Mouse (Mus musculus): Measurements from ENCODE around the gene Blm. TPM values are rescaled to one million over a fixed set of nuclear protein-coding genes. Genes with fewer than 3 reads are reported as not detected.

Gene Blm
- polyA plus RNA-seq, 1 experiment from 2014 or later: 26.7 TPM

GRCm38 (mm10) chr7:80450354-80450753, 84.6 kb downstream of the Blm start:
- no peak for ATAC-seq (ENCODE audit: insufficient number of reproducible peaks, low FRiP score)
- H3K9me3 ChIP-seq (replicated peaks): no peaks in the 10 kb centered on the region
- no peaks in the 10 kb centered on the region for H3K27me3 ChIP-seq (replicated peaks)
- peaks cover 24% of the 10 kb centered on the region for H3K36me3 ChIP-seq
- WGBS: 61% methylated on average over 4 of the region's 4 CpGs
- H3K9ac ChIP-seq: no peak overlapping the region
- no peak overlapping the region for H3K4me2 ChIP-seq
- no peak overlapping the region for H3K27ac ChIP-seq (ENCODE audit: poor library complexity, severe bottlenecking)
- peaks cover 50% of the 10 kb centered on the region for H3K4me1 ChIP-seq (replicated peaks)
- no peak overlapping the region for H3K4me3 ChIP-seq

- Histone ChIP-seq H3K9me3 (replicated peaks) (no peaks in the 10 kb centered on the region), H3K4me2 (no peak overlapping the region), H3K27ac (ENCODE audit: poor library complexity, severe bottlenecking) (no peak overlapping the region), H3K9ac (no peak overlapping the region), H3K4me3 (no peak overlapping the region), H3K36me3 (peaks cover 24% of the 10 kb centered on the region), H3K4me1 (replicated peaks) (peaks cover 57% of the 10 kb centered on the region), H3K27me3 (replicated peaks) (no peaks in the 10 kb centered on the region)
- 35% methylated on average over 6 of the region's 6 CpGs for WGBS
- ATAC-seq (ENCODE audit: insufficient number of reproducible peaks, low FRiP score): no peak
These were observed 85.3 kb downstream of the Blm start for GRCm38 (mm10) chr7:80449620-80450091.

- H3K9ac ChIP-seq: no peak overlapping the region
- peaks cover 78% of the 10 kb centered on the region for H3K4me1 ChIP-seq (replicated peaks)
- H3K4me3 ChIP-seq: no peak overlapping the region
- H3K9me3 ChIP-seq (replicated peaks): no peaks in the 10 kb centered on the region
- H3K27ac ChIP-seq (ENCODE audit: poor library complexity, severe bottlenecking): no peak overlapping the region
- WGBS: 86% methylated on average over 8 of the region's 8 CpGs
- ATAC-seq (ENCODE audit: insufficient number of reproducible peaks, low FRiP score): no peak
- peaks cover 3% of the 10 kb centered on the region for H3K36me3 ChIP-seq
- H3K4me2 ChIP-seq: no peak overlapping the region
- H3K27me3 ChIP-seq (replicated peaks): no peaks in the 10 kb centered on the region
These were observed 87.6 kb downstream of the Blm start for GRCm38 (mm10) chr7:80447336-80447735.

GRCm38 (mm10) chr7:80446221-80446878, 88.6 kb downstream of the Blm start:
- H3K4me1 ChIP-seq (replicated peaks): peaks cover 77% of the 10 kb centered on the region
- H3K27me3 ChIP-seq (replicated peaks): no peaks in the 10 kb centered on the region
- H3K9me3 ChIP-seq (replicated peaks): no peaks in the 10 kb centered on the region
- H3K27ac ChIP-seq (ENCODE audit: poor library complexity, severe bottlenecking): peak overlapping the region; percentile 96
- peak overlapping the region; percentile 21; the same call in 1 of the 2 replicates for H3K9ac ChIP-seq
- WGBS: 29% methylated on average over 7 of the region's 7 CpGs
- no peak overlapping the region for H3K4me3 ChIP-seq
- H3K4me2 ChIP-seq: peak overlapping the region; percentile 29
- H3K36me3 ChIP-seq: no peaks in the 10 kb centered on the region
- ATAC-seq (ENCODE audit: insufficient number of reproducible peaks, low FRiP score): no peak

GRCm38 (mm10) chr7:80445492-80445891, 89.4 kb downstream of the Blm start:
- H3K9ac ChIP-seq: no peak overlapping the region
- peaks cover 68% of the 10 kb centered on the region for H3K4me1 ChIP-seq (replicated peaks)
- under 1% methylated on average over 6 of the region's 6 CpGs for WGBS
- ATAC-seq (ENCODE audit: insufficient number of reproducible peaks, low FRiP score): peak; percentile 78
- H3K27me3 ChIP-seq (replicated peaks): no peaks in the 10 kb centered on the region
- peak overlapping the region; percentile 33 for H3K4me2 ChIP-seq
- H3K4me3 ChIP-seq: no peak overlapping the region
- peak overlapping the region; percentile 96 for H3K27ac ChIP-seq (ENCODE audit: poor library complexity, severe bottlenecking)
- no peaks in the 10 kb centered on the region for H3K9me3 ChIP-seq (replicated peaks)
- no peaks in the 10 kb centered on the region for H3K36me3 ChIP-seq

- H3K4me1 ChIP-seq (replicated peaks): peaks cover 67% of the 10 kb centered on the region
- no peak overlapping the region for H3K4me3 ChIP-seq
- no peaks in the 10 kb centered on the region for H3K27me3 ChIP-seq (replicated peaks)
- H3K36me3 ChIP-seq: no peaks in the 10 kb centered on the region
- peak overlapping the region; percentile 15; the same call in 1 of the 2 replicates for H3K9ac ChIP-seq
- WGBS: 17% methylated on average over 17 of the region's 17 CpGs
- peak overlapping the region; percentile 96 for H3K27ac ChIP-seq (ENCODE audit: poor library complexity, severe bottlenecking)
- H3K4me2 ChIP-seq: peak overlapping the region; percentile 33
- ATAC-seq (ENCODE audit: insufficient number of reproducible peaks, low FRiP score): peak; percentile 71
- H3K9me3 ChIP-seq (replicated peaks): no peaks in the 10 kb centered on the region
These were observed 90.3 kb downstream of the Blm start for GRCm38 (mm10) chr7:80444401-80445249.

GRCm38 (mm10) chr7:80443124-80443523, 91.8 kb downstream of the Blm start:
- Histone ChIP-seq H3K36me3 (no peaks in the 10 kb centered on the region), H3K27me3 (replicated peaks) (no peaks in the 10 kb centered on the region), H3K4me1 (replicated peaks) (peaks cover 75% of the 10 kb centered on the region), H3K9ac (no peak overlapping the region), H3K9me3 (replicated peaks) (no peaks in the 10 kb centered on the region), H3K4me2 (no peak overlapping the region), H3K27ac (ENCODE audit: poor library complexity, severe bottlenecking) (0 out of 2 replicates have a peak overlapping the region, but pooled peaks have one; percentile 96), H3K4me3 (no peak overlapping the region)
- ATAC-seq (ENCODE audit: insufficient number of reproducible peaks, low FRiP score): no peak
- WGBS: 75% methylated on average over 3 of the region's 3 CpGs

- WGBS: 63% methylated on average over 11 of the region's 11 CpGs
These were observed 92.7 kb downstream of the Blm start for GRCm38 (mm10) chr7:80441986-80442904.

GRCm38 (mm10) chr7:80440685-80441084, 94.2 kb downstream of the Blm start:
- no peak for ATAC-seq (ENCODE audit: insufficient number of reproducible peaks, low FRiP score)
- no peak overlapping the region for H3K4me2 ChIP-seq
- H3K4me3 ChIP-seq: no peak overlapping the region
- H3K9me3 ChIP-seq (replicated peaks): no peaks in the 10 kb centered on the region
- peaks cover 64% of the 10 kb centered on the region for H3K4me1 ChIP-seq (replicated peaks)
- no peaks in the 10 kb centered on the region for H3K36me3 ChIP-seq
- no peak overlapping the region for H3K9ac ChIP-seq
- H3K27me3 ChIP-seq (replicated peaks): no peaks in the 10 kb centered on the region
- 63% methylated on average over 4 of the region's 4 CpGs for WGBS
- H3K27ac ChIP-seq (ENCODE audit: poor library complexity, severe bottlenecking): no peak overlapping the region

More at GRCm38 (mm10) chr7:80441986-80442904, 92.7 kb downstream of the Blm start:
- Histone ChIP-seq H3K9ac (peak overlapping the region; percentile 32; the same call in 1 of the 2 replicates), H3K27ac (ENCODE audit: poor library complexity, severe bottlenecking) (no peak overlapping the region), H3K27me3 (replicated peaks) (no peaks in the 10 kb centered on the region), H3K9me3 (replicated peaks) (no peaks in the 10 kb centered on the region), H3K4me1 (replicated peaks) (peaks cover 75% of the 10 kb centered on the region), H3K4me2 (no peak overlapping the region), H3K36me3 (no peaks in the 10 kb centered on the region), H3K4me3 (no peak overlapping the region)
- no peak for ATAC-seq (ENCODE audit: insufficient number of reproducible peaks, low FRiP score)

- H3K9ac ChIP-seq: no peak overlapping the region
- no peak overlapping the region for H3K27ac ChIP-seq (ENCODE audit: poor library complexity, severe bottlenecking)
- H3K9me3 ChIP-seq (replicated peaks): no peaks in the 10 kb centered on the region
- H3K4me2 ChIP-seq: no peak overlapping the region
- ATAC-seq (ENCODE audit: insufficient number of reproducible peaks, low FRiP score): no peak
- H3K4me3 ChIP-seq: no peak overlapping the region
- H3K36me3 ChIP-seq: no peaks in the 10 kb centered on the region
- WGBS: 80% methylated on average over 10 of the region's 10 CpGs
- peaks cover 64% of the 10 kb centered on the region for H3K4me1 ChIP-seq (replicated peaks)
- H3K27me3 ChIP-seq (replicated peaks): no peaks in the 10 kb centered on the region
These were observed 95.0 kb downstream of the Blm start for GRCm38 (mm10) chr7:80439789-80440488.

All from heart, embryonic 12.5 days (tissue).